Mouse (Mus musculus) forebrain, postnatal 0 days (tissue): ENCODE results near the gene Echdc3. TPM values are rescaled to one million over a fixed set of nuclear protein-coding genes. Genes with fewer than 3 reads are reported as not detected.
A peak's percentile ranks its signal among the peaks of the same experiment; 100 is the strongest.

Source experiments
- ATAC-seq: fragments of 200-750 bp; cut with Nextera tagmentation; 2 replicates; pipeline ENCODE4 v1.8.0; 2017; ENCODE audit warnings: mild to moderate bottlenecking, moderate library complexity
- DNase-seq: peaks from one replicate; pipeline ENCODE4 v3.0.0-alpha.2; 2015
- H3K27ac ChIP-seq: fragments of 300-500 bp; sonication (generic); 2 replicates; pipeline ENCODE4 v1.5.1; 2014; ENCODE audit warnings: low read depth, mild to moderate bottlenecking, antibody characterized with exemption, low read length, moderate library complexity, mixed read lengths
- H3K27me3 ChIP-seq: fragments of 300-500 bp; sonication (generic); 2 replicates; pipeline ENCODE4 v1.6.1; 2014; ENCODE audit warnings: mild to moderate bottlenecking, low read length, mixed read lengths; ENCODE audit not compliant: insufficient read depth
- H3K36me3 ChIP-seq: fragments of 300-500 bp; sonication (generic); 2 replicates; pipeline ENCODE4 v1.6.1; 2014; ENCODE audit warnings: mild to moderate bottlenecking, moderate library complexity; ENCODE audit not compliant: insufficient read depth
- H3K4me1 ChIP-seq: fragments of 300-500 bp; sonication (generic); 2 replicates; pipeline ENCODE4 v1.6.1; 2014; ENCODE audit warnings: antibody characterized with exemption; ENCODE audit not compliant: insufficient read depth
- H3K4me2 ChIP-seq: fragments of 300-500 bp; sonication (generic); 2 replicates; pipeline ENCODE4 v1.6.1; 2014; ENCODE audit warnings: low read depth, mild to moderate bottlenecking, moderate library complexity
- H3K4me3 ChIP-seq: fragments of 300-500 bp; sonication (generic); 2 replicates; pipeline ENCODE4 v1.5.1; 2014; ENCODE audit warnings: low read depth, low read length, mixed read lengths
- H3K9ac ChIP-seq: fragments of 300-500 bp; sonication (generic); 2 replicates; pipeline ENCODE4 v1.6.1; 2014; ENCODE audit warnings: mild to moderate bottlenecking
- H3K9me3 ChIP-seq: fragments of 300-500 bp; sonication (generic); 2 replicates; pipeline ENCODE4 v1.6.1; 2016; ENCODE audit warnings: low read length
- CTCF ChIP-seq: sonication (generic); IDR thresholded peaks from 2 replicates; pipeline ENCODE4 v1.5.1; 2016; ENCODE audit warnings: antibody characterized with exemption, control low read depth, low read depth
- WGBS: fragments of 180-500 bp; shearing (Covaris S2); extraction: QIAGEN DNeasy Blood & Tissue Kit; methylation state at CpG from one replicate; pipeline ENCODE4 v1.1.7; 2014; 5-methylcytosine and 5-hydroxymethylcytosine counted together
- polyA plus RNA-seq: library from polyadenylated mRNA; unstranded; fragments of >200 nt; fragmentation: Nextera tagmentation; extraction: Ambion mirVana; gene quantifications from 2 replicates; pipeline ENCODE4 v1.2.1, GENCODE M21; 2015
- total RNA-seq: library from RNA; depleted of rRNA; stranded (reverse); fragments of >200 nt; gene quantifications from 2 replicates; pipeline ENCODE4 v1.2.3, GENCODE M21; 2014

Gene Echdc3
- total and polyA plus RNA-seq, 2 experiments from 2014 or later, result 1.5 TPM

GRCm38 (mm10) chr2:6226361-6227058 is 13.7 kb upstream of the Echdc3 start:
- Histone ChIP-seq H3K9me3 (no peaks in the 10 kb centered on the region), H3K4me3 (no peak overlapping the region), H3K27ac (peak overlapping the region; percentile 45; the same call in 1 of the 2 replicates), H3K4me2 (no peak overlapping the region), H3K27me3 (no peaks in the 10 kb centered on the region), H3K4me1 (peaks cover 9% of the 10 kb centered on the region), H3K9ac (no peak overlapping the region), H3K36me3 (no peaks in the 10 kb centered on the region)
- DNase-seq (peak; percentile 51), ATAC-seq (peak; percentile 75)
- WGBS, result 56% methylated on average over 10 of the region's 10 CpGs
- no peak for TF ChIP-seq CTCF

DNA sequence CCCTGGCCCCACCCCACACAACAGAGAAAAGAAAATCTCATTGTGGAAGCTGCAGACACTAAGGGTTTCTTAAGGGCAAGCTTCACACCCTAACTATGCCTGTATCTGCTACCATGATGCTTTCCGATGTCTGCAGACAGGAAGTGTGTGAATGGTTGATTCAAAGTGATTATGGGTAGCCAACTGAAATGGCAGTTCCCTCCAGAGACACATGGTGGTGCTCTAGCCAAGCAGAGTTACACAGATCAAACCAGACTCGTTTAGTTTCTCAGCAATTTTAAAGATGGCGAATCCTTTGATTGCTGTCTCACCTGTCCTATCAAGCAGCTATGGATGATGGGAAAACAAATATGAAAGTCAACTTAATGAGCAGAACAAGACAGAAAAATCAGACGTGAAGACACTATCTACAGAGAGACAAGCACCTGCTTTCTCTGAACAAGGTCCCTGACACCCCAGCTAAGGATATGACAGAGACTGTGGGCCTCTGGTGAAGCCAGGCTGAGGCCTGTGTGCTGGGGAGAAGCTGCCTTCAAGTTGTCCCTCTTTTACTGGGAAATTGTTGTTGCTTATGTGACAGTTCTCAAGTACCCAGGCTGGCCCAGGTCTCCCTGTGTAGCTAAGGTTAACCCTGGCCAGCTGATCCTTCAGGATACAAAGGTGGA is 7.4 kb upstream of the Echdc3 start:
- H3K36me3 ChIP-seq, result no peaks in the 10 kb centered on the region
- no peak overlapping the region for H3K4me3 ChIP-seq
- peak; percentile 96 for TF ChIP-seq CTCF
- no peak overlapping the region for H3K4me2 ChIP-seq
- ATAC-seq, result peak; percentile 95
- no peak overlapping the region for H3K9ac ChIP-seq
- H3K9me3 ChIP-seq, result no peaks in the 10 kb centered on the region
- H3K4me1 ChIP-seq, result no peaks in the 10 kb centered on the region
- 11% methylated on average over 4 of the region's 4 CpGs for WGBS
- no peak overlapping the region for H3K27ac ChIP-seq
- H3K27me3 ChIP-seq, result no peaks in the 10 kb centered on the region
- DNase-seq, result peak; percentile 88

DNA sequence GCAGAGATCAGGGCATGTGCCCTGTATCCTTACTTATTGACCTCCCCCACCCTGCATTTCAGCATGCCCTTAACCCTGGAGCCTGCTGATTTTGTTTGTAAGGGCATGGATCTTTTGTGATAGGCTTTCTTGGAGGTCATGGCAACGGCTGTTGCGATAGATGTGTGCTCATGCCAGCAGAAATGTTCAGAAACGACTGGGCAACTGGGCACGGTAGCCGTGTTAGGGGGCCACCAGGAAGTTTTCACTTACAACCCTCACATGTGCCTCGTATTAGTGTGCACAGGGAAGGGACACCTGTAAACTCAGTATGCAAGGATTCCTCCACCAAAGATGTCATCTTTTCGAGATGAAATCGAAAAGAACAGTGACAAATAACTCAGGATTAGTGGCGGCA is 508 bp downstream of the Echdc3 start:
- H3K9ac ChIP-seq, result peak overlapping the region; percentile 58
- DNase-seq (no peak), ATAC-seq (no peak)
- peaks cover 18% of the 10 kb centered on the region for H3K4me1 ChIP-seq
- peak overlapping the region; percentile 50; the same call in 1 of the 2 replicates for H3K27ac ChIP-seq
- no peaks in the 10 kb centered on the region for H3K36me3 ChIP-seq
- H3K4me2 ChIP-seq, result peak overlapping the region; percentile 60
- no peaks in the 10 kb centered on the region for H3K9me3 ChIP-seq
- 35% methylated on average over 9 of the region's 9 CpGs for WGBS
- TF ChIP-seq CTCF, result no peak
- no peak overlapping the region for H3K4me3 ChIP-seq
- H3K27me3 ChIP-seq, result no peaks in the 10 kb centered on the region

GRCm38 (mm10) chr2:6210840-6211239 is 2.0 kb downstream of the Echdc3 start:
- Histone ChIP-seq H3K27me3 (no peaks in the 10 kb centered on the region), H3K4me3 (no peak overlapping the region), H3K36me3 (no peaks in the 10 kb centered on the region), H3K4me2 (no peak overlapping the region), H3K9ac (no peak overlapping the region), H3K4me1 (peaks cover 18% of the 10 kb centered on the region), H3K27ac (no peak overlapping the region), H3K9me3 (no peaks in the 10 kb centered on the region)
- no peak for TF ChIP-seq CTCF
- DNase-seq, result no peak
- 90% methylated on average over 6 of the region's 6 CpGs for WGBS
- no peak for ATAC-seq

DNA sequence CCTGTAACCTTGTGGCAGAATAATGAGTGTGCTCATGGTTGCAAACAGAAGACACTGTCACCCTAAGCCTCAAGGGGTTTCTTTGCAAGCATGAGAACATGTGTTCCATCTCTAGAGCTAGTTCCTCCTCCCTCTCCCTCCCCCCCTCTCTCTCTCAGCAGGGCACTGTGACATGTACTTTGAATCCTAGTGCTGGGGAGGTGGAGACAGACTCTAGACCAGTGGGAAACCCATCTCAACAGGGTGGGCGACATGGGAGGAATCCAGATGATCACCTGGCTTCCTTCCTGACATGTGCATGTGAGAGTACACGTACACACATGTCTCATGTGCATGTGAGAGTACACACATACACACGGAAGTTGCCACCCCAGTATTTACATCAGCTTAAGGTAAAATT is 3.1 kb downstream of the Echdc3 start:
- H3K4me3 ChIP-seq, result no peak overlapping the region
- WGBS, result 92% methylated on average over 3 of the region's 3 CpGs
- no peak overlapping the region for H3K27ac ChIP-seq
- peaks cover 18% of the 10 kb centered on the region for H3K4me1 ChIP-seq
- no peak overlapping the region for H3K9ac ChIP-seq
- no peak for TF ChIP-seq CTCF
- ATAC-seq (no peak), DNase-seq (no peak)
- no peak overlapping the region for H3K4me2 ChIP-seq
- no peaks in the 10 kb centered on the region for H3K9me3 ChIP-seq
- no peaks in the 10 kb centered on the region for H3K27me3 ChIP-seq
- no peaks in the 10 kb centered on the region for H3K36me3 ChIP-seq

DNA sequence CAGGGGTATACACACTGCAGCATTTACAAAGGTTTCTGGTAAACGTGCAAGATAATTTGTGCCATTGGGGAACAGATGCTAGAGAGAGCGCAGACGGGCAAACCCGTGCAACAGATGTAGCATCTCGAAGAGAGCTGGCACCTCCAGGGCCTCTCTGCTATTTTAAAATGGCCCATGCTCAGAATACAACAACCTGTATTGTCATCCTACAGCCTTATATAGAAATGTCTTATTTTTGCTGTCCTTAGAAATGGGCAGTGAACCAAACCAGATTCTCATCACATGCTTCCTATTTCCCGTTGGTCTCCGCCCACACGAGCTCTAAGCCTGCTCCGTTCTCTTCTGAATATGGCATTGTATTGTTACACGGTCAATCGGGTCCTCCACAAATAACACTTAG is 3.7 kb downstream of the Echdc3 start:
- Histone ChIP-seq H3K9ac (no peak overlapping the region), H3K4me3 (no peak overlapping the region), H3K27me3 (no peaks in the 10 kb centered on the region), H3K4me1 (peaks cover 18% of the 10 kb centered on the region), H3K9me3 (no peaks in the 10 kb centered on the region), H3K4me2 (no peak overlapping the region), H3K36me3 (no peaks in the 10 kb centered on the region), H3K27ac (no peak overlapping the region)
- ATAC-seq, result peak; percentile 14
- TF ChIP-seq CTCF, result no peak
- 57% methylated on average over 11 of the region's 11 CpGs for WGBS
- DNase-seq, result peak; percentile 63

- Histone ChIP-seq H3K36me3 (no peaks in the 10 kb centered on the region), H3K4me3 (no peak overlapping the region), H3K4me2 (no peak overlapping the region), H3K27ac (no peak overlapping the region), H3K9ac (no peak overlapping the region), H3K9me3 (no peaks in the 10 kb centered on the region), H3K27me3 (no peaks in the 10 kb centered on the region), H3K4me1 (peaks cover 8% of the 10 kb centered on the region)
- peak; percentile 28 for DNase-seq
- TF ChIP-seq CTCF, result no peak
- WGBS, result 64% methylated on average over 2 of the region's 2 CpGs
- no peak for ATAC-seq
These were observed 5.1 kb downstream of the Echdc3 start for GRCm38 (mm10) chr2:6207736-6208135.
